Mouse (Mus musculus): ENCODE measurements at regions not wholly inside any gene's neighbourhood (a gene's known extent, or its start where the extent isn't known, plus 50 kb on each side); places are given as distances from the start of the nearest gene placed in this dataset.
"Not testable (repeated sequence)": the region's sequence is repeated elsewhere in the genome, so short reads cannot be mapped to it uniquely, and the experiment has no call there.

GRCm38 (mm10) chr6:4149663-4150062, 62.9 kb upstream of the Bet1 start:
- 65% methylated on average over 4 of the region's 4 CpGs for WGBS
- no peak overlapping the region for H3K4me3 ChIP-seq (replicated peaks)
- no peaks in the 10 kb centered on the region for H3K36me3 ChIP-seq
- no peak overlapping the region for H3K9ac ChIP-seq
- no peaks in the 10 kb centered on the region for H3K4me1 ChIP-seq
- H3K4me2 ChIP-seq (replicated peaks) = no peak overlapping the region
- no peaks in the 10 kb centered on the region for H3K27me3 ChIP-seq
- no peak overlapping the region for H3K27ac ChIP-seq (replicated peaks)
- no peaks in the 10 kb centered on the region for H3K9me3 ChIP-seq (replicated peaks)
- no peak for ATAC-seq (ENCODE audit: insufficient number of reproducible peaks, low FRiP score, low TSS enrichment, low read depth)

GRCm38 (mm10) chr6:4158293-4158692, 71.5 kb upstream of the Bet1 start:
- Histone ChIP-seq H3K9me3 (replicated peaks) (no peaks in the 10 kb centered on the region), H3K4me2 (replicated peaks) (no peak overlapping the region), H3K4me3 (replicated peaks) (no peak overlapping the region), H3K4me1 (no peaks in the 10 kb centered on the region), H3K27me3 (no peaks in the 10 kb centered on the region), H3K9ac (no peak overlapping the region), H3K27ac (replicated peaks) (no peak overlapping the region), H3K36me3 (no peaks in the 10 kb centered on the region)
- WGBS = 85% methylated on average over 2 of the region's 2 CpGs
- ATAC-seq (ENCODE audit: insufficient number of reproducible peaks, low FRiP score, low TSS enrichment, low read depth) = no peak

GRCm38 (mm10) chr6:4163733-4164132, 77.0 kb upstream of the Bet1 start:
- H3K9me3 ChIP-seq (replicated peaks) = no peaks in the 10 kb centered on the region
- H3K27me3 ChIP-seq = no peaks in the 10 kb centered on the region
- H3K27ac ChIP-seq (replicated peaks) = no peak overlapping the region
- no peak overlapping the region for H3K4me2 ChIP-seq (replicated peaks)
- no peaks in the 10 kb centered on the region for H3K4me1 ChIP-seq
- H3K36me3 ChIP-seq = no peaks in the 10 kb centered on the region
- no peak overlapping the region for H3K4me3 ChIP-seq (replicated peaks)
- no peak for ATAC-seq (ENCODE audit: insufficient number of reproducible peaks, low FRiP score, low TSS enrichment, low read depth)
- H3K9ac ChIP-seq = no peak overlapping the region
- WGBS = 52% methylated on average over 1 of the region's 1 CpGs

GRCm38 (mm10) chr6:4167112-4167511, 80.3 kb upstream of the Bet1 start:
- Histone ChIP-seq H3K4me3 (replicated peaks) (no peak overlapping the region), H3K4me2 (replicated peaks) (no peak overlapping the region), H3K27me3 (no peaks in the 10 kb centered on the region), H3K4me1 (no peaks in the 10 kb centered on the region), H3K36me3 (no peaks in the 10 kb centered on the region), H3K9ac (no peak overlapping the region), H3K9me3 (replicated peaks) (no peaks in the 10 kb centered on the region), H3K27ac (replicated peaks) (no peak overlapping the region)
- WGBS = 71% methylated on average over 4 of the region's 4 CpGs
- ATAC-seq (ENCODE audit: insufficient number of reproducible peaks, low FRiP score, low TSS enrichment, low read depth) = no peak

GRCm38 (mm10) chr6:4167757-4168156, 81.0 kb upstream of the Bet1 start:
- H3K9ac ChIP-seq = no peak overlapping the region
- H3K27me3 ChIP-seq = no peaks in the 10 kb centered on the region
- H3K36me3 ChIP-seq = no peaks in the 10 kb centered on the region
- ATAC-seq (ENCODE audit: insufficient number of reproducible peaks, low FRiP score, low TSS enrichment, low read depth) = no peak
- no peaks in the 10 kb centered on the region for H3K4me1 ChIP-seq
- no peaks in the 10 kb centered on the region for H3K9me3 ChIP-seq (replicated peaks)
- H3K4me3 ChIP-seq (replicated peaks) = no peak overlapping the region
- no peak overlapping the region for H3K4me2 ChIP-seq (replicated peaks)
- H3K27ac ChIP-seq (replicated peaks) = no peak overlapping the region

GRCm38 (mm10) chr6:4171561-4171960, 84.8 kb upstream of the Bet1 start:
- H3K9me3 ChIP-seq (replicated peaks) = no peaks in the 10 kb centered on the region
- no peak overlapping the region for H3K4me3 ChIP-seq (replicated peaks)
- no peak overlapping the region for H3K27ac ChIP-seq (replicated peaks)
- no peaks in the 10 kb centered on the region for H3K4me1 ChIP-seq
- no peaks in the 10 kb centered on the region for H3K27me3 ChIP-seq
- H3K36me3 ChIP-seq = no peaks in the 10 kb centered on the region
- no peak for ATAC-seq (ENCODE audit: insufficient number of reproducible peaks, low FRiP score, low TSS enrichment, low read depth)
- 56% methylated on average over 4 of the region's 4 CpGs for WGBS
- H3K4me2 ChIP-seq (replicated peaks) = no peak overlapping the region
- no peak overlapping the region for H3K9ac ChIP-seq

- no peak overlapping the region for H3K27ac ChIP-seq (replicated peaks)
- H3K36me3 ChIP-seq = no peaks in the 10 kb centered on the region
- no peak overlapping the region for H3K9ac ChIP-seq
- H3K27me3 ChIP-seq = no peaks in the 10 kb centered on the region
- no peak overlapping the region for H3K4me3 ChIP-seq (replicated peaks)
- H3K4me1 ChIP-seq = no peaks in the 10 kb centered on the region
- H3K4me2 ChIP-seq (replicated peaks) = no peak overlapping the region
- H3K9me3 ChIP-seq (replicated peaks) = no peaks in the 10 kb centered on the region
- 75% methylated on average over 4 of the region's 4 CpGs for WGBS
- no peak for ATAC-seq (ENCODE audit: insufficient number of reproducible peaks, low FRiP score, low TSS enrichment, low read depth)
Measured at GRCm38 (mm10) chr6:4187683-4188082, 100.9 kb upstream of the Bet1 start.

- H3K27me3 ChIP-seq; H3K27ac ChIP-seq (replicated peaks); H3K4me1 ChIP-seq; ATAC-seq (ENCODE audit: insufficient number of reproducible peaks, low FRiP score, low TSS enrichment, low read depth); H3K9ac ChIP-seq; H3K9me3 ChIP-seq (replicated peaks); H3K4me2 ChIP-seq (replicated peaks); H3K4me3 ChIP-seq (replicated peaks); H3K36me3 ChIP-seq: not testable (repeated sequence)
- WGBS = 57% methylated on average over 5 of the region's 5 CpGs
Measured at GRCm38 (mm10) chr6:4190976-4191375, 104.2 kb upstream of the Bet1 start.

- Histone ChIP-seq H3K4me3 (replicated peaks) (no peak overlapping the region), H3K9ac (no peak overlapping the region), H3K27ac (replicated peaks) (no peak overlapping the region), H3K9me3 (replicated peaks) (no peaks in the 10 kb centered on the region), H3K36me3 (no peaks in the 10 kb centered on the region), H3K27me3 (no peaks in the 10 kb centered on the region), H3K4me1 (no peaks in the 10 kb centered on the region), H3K4me2 (replicated peaks) (no peak overlapping the region)
- no peak for ATAC-seq (ENCODE audit: insufficient number of reproducible peaks, low FRiP score, low TSS enrichment, low read depth)
- WGBS = 62% methylated on average over 5 of the region's 5 CpGs
Measured at GRCm38 (mm10) chr6:4193286-4193685, 106.5 kb upstream of the Bet1 start.

- WGBS = 41% methylated on average over 2 of the region's 2 CpGs
- no peak overlapping the region for H3K9ac ChIP-seq
- no peaks in the 10 kb centered on the region for H3K36me3 ChIP-seq
- H3K27me3 ChIP-seq = no peaks in the 10 kb centered on the region
- H3K4me3 ChIP-seq (replicated peaks) = peak overlapping the region; percentile 27; the same call in 1 of the 2 replicates
- H3K4me2 ChIP-seq (replicated peaks) = peak overlapping the region; percentile 35; the same call in 1 of the 2 replicates
- H3K9me3 ChIP-seq (replicated peaks) = no peaks in the 10 kb centered on the region
- H3K4me1 ChIP-seq = no peaks in the 10 kb centered on the region
- no peak for ATAC-seq (ENCODE audit: insufficient number of reproducible peaks, low FRiP score, low TSS enrichment, low read depth)
- H3K27ac ChIP-seq (replicated peaks) = no peak overlapping the region
Measured at GRCm38 (mm10) chr6:4201176-4201575, 114.4 kb upstream of the Bet1 start.

- no peak overlapping the region for H3K4me2 ChIP-seq (replicated peaks)
- 79% methylated on average over 5 of the region's 5 CpGs for WGBS
- no peaks in the 10 kb centered on the region for H3K4me1 ChIP-seq
- no peak overlapping the region for H3K9ac ChIP-seq
- no peak overlapping the region for H3K4me3 ChIP-seq (replicated peaks)
- ATAC-seq (ENCODE audit: insufficient number of reproducible peaks, low FRiP score, low TSS enrichment, low read depth) = no peak
- no peaks in the 10 kb centered on the region for H3K36me3 ChIP-seq
- H3K9me3 ChIP-seq (replicated peaks) = no peaks in the 10 kb centered on the region
- no peak overlapping the region for H3K27ac ChIP-seq (replicated peaks)
- H3K27me3 ChIP-seq = no peaks in the 10 kb centered on the region
Measured at GRCm38 (mm10) chr6:4205681-4206080, 118.9 kb upstream of the Bet1 start.

- no peak for ATAC-seq (ENCODE audit: insufficient number of reproducible peaks, low FRiP score, low TSS enrichment, low read depth)
- Histone ChIP-seq H3K4me3 (replicated peaks) (no peak overlapping the region), H3K27ac (replicated peaks) (no peak overlapping the region), H3K36me3 (no peaks in the 10 kb centered on the region), H3K27me3 (no peaks in the 10 kb centered on the region), H3K9ac (no peak overlapping the region), H3K4me1 (no peaks in the 10 kb centered on the region), H3K9me3 (replicated peaks) (no peaks in the 10 kb centered on the region), H3K4me2 (replicated peaks) (no peak overlapping the region)
- WGBS = 22% methylated on average over 9 of the region's 9 CpGs
Measured at GRCm38 (mm10) chr6:4245265-4246112, 158.7 kb upstream of the Bet1 start.
